In the genomic region with DNA sequence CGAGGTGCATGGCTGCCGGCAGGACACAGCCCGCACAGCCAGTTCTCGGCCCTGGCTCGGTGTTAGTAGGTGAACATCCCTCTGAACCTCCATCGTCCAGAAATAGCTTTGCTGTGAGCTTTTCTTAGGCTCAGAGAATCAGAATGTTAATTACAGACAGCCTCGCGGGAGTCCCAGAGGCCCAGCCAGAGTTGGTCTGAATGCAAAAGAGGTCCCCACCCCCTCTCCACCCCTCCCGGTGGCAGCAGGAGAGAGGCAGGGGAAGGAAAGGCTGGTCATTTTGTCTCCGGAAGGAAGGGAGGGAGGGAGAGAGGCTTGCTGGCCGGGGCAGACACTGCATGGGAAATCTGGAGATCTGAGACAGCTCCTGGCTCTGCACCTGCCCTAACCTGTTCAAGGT, we compare ENCODE assay signal across 7 mouse cellular contexts. TPM values are rescaled to one million over a fixed set of nuclear protein-coding genes. Genes with fewer than 3 reads are reported as not detected.
DNase-seq lines count a peak whose midpoint lies in the region; ATAC-seq and TF ChIP-seq lines count a peak whose summit lies in the region.

No protein-coding gene starts in this region.

- peak overlapping the region; percentile 43 for H3K4me3 ChIP-seq in E14TG2a.4 (replicated peaks; ENCODE audit: low read length)
- H3K4me3 ChIP-seq in forebrain, embryonic 12.5 days (replicated peaks), result no peak overlapping the region
- no peak overlapping the region for H3K4me3 ChIP-seq in hindbrain, embryonic 15.5 days
- H3K4me3 ChIP-seq in liver, embryonic 13.5 days (replicated peaks), result no peak overlapping the region
- H3K4me3 ChIP-seq in neural tube, embryonic 15.5 days (replicated peaks), result no peak overlapping the region

- peak; percentile 46 for DNase-seq in R1 (ENCODE audit: low read depth, low spot score)
- no peak for DNase-seq in liver, embryonic 13.5 days
- no peak for DNase-seq in spleen, postnatal 14 days (ENCODE audit: low spot score in 2 of 2)

- peaks cover 66% of the 10 kb centered on the region for H3K27me3 ChIP-seq in E14TG2a.4 (ENCODE audit: insufficient read depth, low read length)
- H3K27me3 ChIP-seq in forebrain, embryonic 12.5 days, result peaks cover 21% of the 10 kb centered on the region; the same call in 1 of the 2 replicates
- no peaks in the 10 kb centered on the region for H3K27me3 ChIP-seq in hindbrain, embryonic 15.5 days
- peaks cover 16% of the 10 kb centered on the region for H3K27me3 ChIP-seq in liver, embryonic 13.5 days
- H3K27me3 ChIP-seq in neural tube, embryonic 15.5 days (replicated peaks), result no peaks in the 10 kb centered on the region

- H3K4me1 ChIP-seq in E14TG2a.4 (replicated peaks; ENCODE audit: low read depth, low read length), result peaks cover 60% of the 10 kb centered on the region
- peaks cover 86% of the 10 kb centered on the region for H3K4me1 ChIP-seq in forebrain, embryonic 12.5 days
- peaks cover 56% of the 10 kb centered on the region for H3K4me1 ChIP-seq in hindbrain, embryonic 15.5 days (replicated peaks)
- H3K4me1 ChIP-seq in liver, embryonic 13.5 days (replicated peaks), result peaks cover 34% of the 10 kb centered on the region
- H3K4me1 ChIP-seq in neural tube, embryonic 15.5 days, result peaks cover 49% of the 10 kb centered on the region

- no peaks in the 10 kb centered on the region for H3K36me3 ChIP-seq in E14TG2a.4 (ENCODE audit: insufficient read depth, low read length)
- H3K36me3 ChIP-seq in forebrain, embryonic 12.5 days (replicated peaks), result no peaks in the 10 kb centered on the region
- no peaks in the 10 kb centered on the region for H3K36me3 ChIP-seq in hindbrain, embryonic 15.5 days
- H3K36me3 ChIP-seq in liver, embryonic 13.5 days, result no peaks in the 10 kb centered on the region
- H3K36me3 ChIP-seq in neural tube, embryonic 15.5 days, result no peaks in the 10 kb centered on the region

- H3K9me3 ChIP-seq in E14TG2a.4 (ENCODE audit: low read length), result no peaks in the 10 kb centered on the region
- H3K9me3 ChIP-seq in forebrain, embryonic 12.5 days, result no peaks in the 10 kb centered on the region
- H3K9me3 ChIP-seq in hindbrain, embryonic 15.5 days, result no peaks in the 10 kb centered on the region
- H3K9me3 ChIP-seq in liver, embryonic 13.5 days (replicated peaks), result no peaks in the 10 kb centered on the region
- H3K9me3 ChIP-seq in neural tube, embryonic 15.5 days (replicated peaks), result no peaks in the 10 kb centered on the region

- WGBS in forebrain, embryonic 12.5 days, result 2% methylated on average over 11 of the region's 11 CpGs
- WGBS in hindbrain, embryonic 15.5 days, result 4% methylated on average over 11 of the region's 11 CpGs
- 6% methylated on average over 11 of the region's 11 CpGs for WGBS in liver, embryonic 13.5 days (ENCODE audit: insufficient replicate concordance)
- 5% methylated on average over 11 of the region's 11 CpGs for WGBS in neural tube, embryonic 15.5 days

- H3K27ac ChIP-seq in forebrain, embryonic 12.5 days, result peak overlapping the region; percentile 65
- H3K27ac ChIP-seq in hindbrain, embryonic 15.5 days (replicated peaks), result peak overlapping the region; percentile 77
- H3K27ac ChIP-seq in liver, embryonic 13.5 days, result no peak overlapping the region
- H3K27ac ChIP-seq in neural tube, embryonic 15.5 days (replicated peaks), result peak overlapping the region; percentile 67

- TF ChIP-seq CTCF in E14TG2a.4 (conservative IDR thresholded peaks at IDR 0.05; ENCODE audit: low read length), result no peak

- peak; percentile 66 for ATAC-seq in forebrain, embryonic 12.5 days (ENCODE audit: low FRiP score)
- peak; percentile 28 for ATAC-seq in hindbrain, embryonic 15.5 days (ENCODE audit: low FRiP score, low read depth)
- no peak for ATAC-seq in liver, embryonic 13.5 days (ENCODE audit: low read depth)
- 0 out of 2 replicates have a peak, but pooled peaks have one; percentile 17 for ATAC-seq in neural tube, embryonic 15.5 days (ENCODE audit: low FRiP score)

- peak overlapping the region; percentile 33 for H3K4me2 ChIP-seq in forebrain, embryonic 12.5 days
- peak overlapping the region; percentile 26 for H3K4me2 ChIP-seq in hindbrain, embryonic 15.5 days
- H3K4me2 ChIP-seq in liver, embryonic 13.5 days, result peak overlapping the region; percentile 26; the same call in 1 of the 2 replicates
- H3K4me2 ChIP-seq in neural tube, embryonic 15.5 days, result peak overlapping the region; percentile 28

- H3K9ac ChIP-seq in forebrain, embryonic 12.5 days, result peak overlapping the region; percentile 36
- 0 out of 2 replicates have a peak overlapping the region, but pooled peaks have one; percentile 3 for H3K9ac ChIP-seq in hindbrain, embryonic 15.5 days
- H3K9ac ChIP-seq in liver, embryonic 13.5 days, result no peak overlapping the region
- no peak overlapping the region for H3K9ac ChIP-seq in neural tube, embryonic 15.5 days (replicated peaks)

RNA-seq across cellular contexts. Expression of a gene that starts 8.7 kb away (rescaled TPM):
- 43.2 and 44.7 TPM in 2 replicates for polyA plus RNA-seq in forebrain, embryonic 12.5 days (2016; fragmentation: Nextera tagmentation; extraction: Ambion mirVana)
- 106 and 122 TPM in 2 replicates for polyA plus RNA-seq in hindbrain, embryonic 15.5 days (2015; fragmentation: Nextera tagmentation; extraction: Ambion mirVana)
- 1.2 and 1.5 TPM in 2 replicates for polyA plus RNA-seq in liver, embryonic 13.5 days (2015; fragmentation: Nextera tagmentation; extraction: Ambion mirVana)
- 89.8 and 111 TPM in 2 replicates for polyA plus RNA-seq in neural tube, embryonic 15.5 days (2015; fragmentation: Nextera tagmentation; extraction: Ambion mirVana)

Comparison
In these comparisons a context has a peak if more than half of its experiments do, and no peak if none do; other contexts are left out.
1. H3K9ac ChIP-seq: peak in forebrain, embryonic 12.5 days (single experiment) and hindbrain, embryonic 15.5 days (single experiment); none in liver, embryonic 13.5 days (single experiment) and neural tube, embryonic 15.5 days (single experiment).
2. RNA of a gene that starts 8.7 kb away (polyA plus RNA-seq): 106 to 122 TPM in hindbrain, embryonic 15.5 days, 89.8 to 111 TPM in neural tube, embryonic 15.5 days and 43.2 to 44.7 TPM in forebrain, embryonic 12.5 days; 1.2 to 1.5 TPM in liver, embryonic 13.5 days; every median in the first group is over 10 times any median in the second.
3. Peak in every context shown above with its lines, with median percentiles within 50 percentile points of each other: H3K4me2 ChIP-seq.